Mouse (Mus musculus) bone marrow, adult 2 months (tissue): Measurements from ENCODE around the gene Hist1h1a.

Experiments used
- CTCF ChIP-seq: fragments of 200-500 bp; IDR thresholded peaks from 2 replicates; pipeline ENCODE4 v1.5.1; 2011; ENCODE audit warnings: low read length, control low read depth; ENCODE audit not compliant: control insufficient read depth, insufficient read depth
- POLR2A ChIP-seq: fragments of 200-500 bp; IDR thresholded peaks from 2 replicates; pipeline ENCODE4 v1.6.1; 2011; ENCODE audit warnings: low read depth, mild to moderate bottlenecking, control low read depth, low read length, borderline replicate concordance; ENCODE audit not compliant: control insufficient read depth

GRCm38 (mm10) chr13:23760240-23760971 is 3.1 kb upstream of the Hist1h1a start:
- no peak for TF ChIP-seq CTCF
- no peak for TF ChIP-seq POLR2A
